Mouse (Mus musculus): ENCODE measurements around the gene Nudt8.

Nudt8 gene

DNA sequence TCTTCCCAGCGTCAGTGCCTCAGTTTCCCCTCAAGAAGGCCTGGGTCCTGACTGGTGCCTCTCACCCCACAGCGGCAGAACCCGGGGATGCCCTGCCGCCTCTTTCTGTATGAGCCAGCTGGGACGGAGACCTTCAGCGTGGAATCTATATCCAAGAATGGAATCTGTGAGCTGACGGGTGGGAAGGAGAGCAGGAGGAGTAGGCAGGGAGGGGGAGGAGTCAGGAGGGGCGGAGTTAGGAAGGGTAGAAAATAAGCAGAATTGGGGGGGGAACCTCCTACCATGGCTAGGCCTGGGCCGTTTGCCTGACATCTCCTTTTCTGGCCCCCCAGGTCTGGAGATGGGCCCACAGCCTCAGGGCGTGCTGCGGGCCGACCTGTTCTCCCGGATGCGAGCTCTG is 12.3 kb upstream of the Nudt8 start:
- no peak for DNase-seq (ENCODE audit: low spot score)

DNA sequence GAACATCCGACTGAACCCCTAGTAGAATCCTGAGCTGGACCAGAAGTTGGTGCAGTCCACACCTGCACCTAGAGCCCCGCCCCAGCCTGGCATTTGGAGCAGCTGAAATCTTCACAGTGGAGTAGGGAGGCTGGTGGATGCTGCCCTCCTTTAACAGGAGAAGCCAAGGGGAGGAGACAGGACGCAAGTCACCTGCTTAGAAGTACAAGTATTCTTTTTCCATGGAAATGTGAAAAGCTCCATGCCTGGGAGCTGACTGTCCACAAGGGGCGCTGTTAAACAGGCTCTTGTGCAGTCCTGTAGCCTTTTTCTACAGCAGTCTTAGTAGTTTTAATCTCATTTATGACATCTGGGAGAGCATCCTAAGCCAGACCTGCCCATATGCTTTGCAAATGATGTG is 11.6 kb upstream of the Nudt8 start:
- DNase-seq (ENCODE audit: low spot score), result no peak

DNA sequence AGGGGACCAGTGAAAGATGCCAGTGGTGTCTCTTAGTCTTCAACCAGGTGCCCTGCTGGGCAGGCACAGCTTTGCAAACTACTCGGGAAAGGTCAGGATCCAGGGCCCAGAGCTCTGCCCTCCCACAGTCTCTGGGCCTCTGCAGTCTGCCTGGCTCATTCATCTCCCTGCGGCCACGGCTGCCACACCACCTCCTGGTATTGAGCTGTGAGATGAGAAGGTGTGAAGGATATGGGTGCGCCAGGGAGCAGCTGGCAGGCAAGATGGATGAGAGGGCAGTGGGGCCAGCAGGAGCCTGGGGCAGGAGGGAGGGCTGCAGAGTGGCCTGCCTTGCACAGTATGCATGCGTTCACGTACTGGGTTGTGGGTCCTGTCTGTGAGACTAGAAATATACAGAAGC is 9.6 kb upstream of the Nudt8 start:
- DNase-seq (ENCODE audit: low spot score), result no peak

DNA sequence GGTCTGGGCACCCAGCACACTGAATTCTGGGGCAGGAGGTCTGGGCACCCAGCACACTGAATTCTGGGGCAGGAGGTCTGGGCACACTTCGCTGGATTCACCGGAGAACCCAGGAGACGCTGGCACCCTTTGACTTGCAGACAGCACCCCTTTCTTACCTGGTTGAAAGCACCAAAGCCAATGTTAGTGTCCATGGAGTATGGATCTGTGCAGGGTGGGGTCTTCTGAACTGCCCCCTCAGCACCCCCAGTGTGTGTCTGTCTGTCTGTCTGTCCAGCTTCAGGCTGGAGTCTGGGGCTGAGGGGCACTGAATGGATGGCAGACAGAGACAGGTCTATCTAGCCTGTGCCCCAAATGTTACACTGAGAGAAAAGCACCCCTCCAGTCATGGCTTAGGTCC is 8.8 kb upstream of the Nudt8 start:
- DNase-seq (ENCODE audit: low spot score), result no peak

DNA sequence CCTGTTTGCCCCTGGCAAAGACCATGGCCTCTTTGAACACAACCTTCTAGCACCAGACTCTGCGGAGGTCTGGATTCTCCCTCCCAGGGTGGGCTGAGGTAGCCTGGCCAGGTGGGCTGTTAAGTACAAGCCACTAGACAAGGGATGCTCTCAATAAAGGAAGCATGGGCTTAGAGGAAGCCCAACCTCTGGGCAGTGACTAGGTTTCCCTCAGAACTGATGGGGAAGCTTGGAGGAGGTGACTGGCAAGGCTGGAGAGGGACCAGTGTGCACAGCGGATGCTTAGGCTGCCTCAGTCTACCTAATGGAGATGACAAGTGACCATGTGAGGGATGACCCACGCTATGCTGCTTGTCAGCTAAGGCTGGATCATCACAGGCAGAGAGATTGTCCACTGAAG is 8.4 kb upstream of the Nudt8 start:
- no peak for DNase-seq (ENCODE audit: low spot score)

DNA sequence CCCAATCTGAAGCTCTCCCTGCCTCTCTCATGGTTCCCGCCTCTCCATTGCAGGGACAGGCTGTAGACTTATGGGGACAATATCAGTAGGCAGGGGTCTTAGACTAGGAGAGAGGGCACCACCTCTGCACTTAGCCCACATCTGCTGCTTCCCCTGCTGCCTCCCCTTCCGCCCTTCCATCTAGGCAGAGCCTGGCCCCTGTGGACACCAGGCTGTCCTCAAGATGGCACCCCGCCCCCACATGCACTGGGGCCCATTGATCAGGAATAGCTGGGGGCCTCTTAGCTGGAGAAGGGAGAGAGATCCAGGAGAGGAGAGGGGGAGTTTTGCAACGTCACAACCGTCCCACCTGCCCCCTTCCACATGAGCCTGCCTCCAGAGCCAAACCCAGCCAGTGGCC is 8.0 kb upstream of the Nudt8 start, which contains the start of gene Tbx10:
Tbx10 (plus strand) TSS at position 337 of the 400 bp plus-strand sequence.
- no peak for DNase-seq (ENCODE audit: low spot score)

DNA sequence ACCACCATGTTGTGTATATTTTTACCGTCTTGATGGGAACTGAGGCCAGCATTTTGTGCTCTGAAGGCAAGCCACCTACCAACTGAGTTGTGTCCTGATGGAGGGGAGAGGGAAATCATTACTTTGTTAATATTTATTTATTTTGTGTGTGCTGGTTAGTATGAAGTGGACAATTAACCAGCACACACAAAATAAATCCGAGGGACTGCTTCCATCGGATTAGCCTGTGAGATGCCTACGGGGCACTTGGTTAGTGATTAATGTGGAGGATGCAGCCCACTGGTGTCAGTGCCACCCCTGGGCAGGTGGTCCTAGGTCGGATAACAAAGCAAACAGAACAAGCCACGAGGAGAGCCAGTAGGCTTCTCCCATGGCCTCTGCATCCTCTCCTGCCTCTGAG is 5.4 kb upstream of the Nudt8 start:
- DNase-seq (ENCODE audit: low spot score), result no peak

DNA sequence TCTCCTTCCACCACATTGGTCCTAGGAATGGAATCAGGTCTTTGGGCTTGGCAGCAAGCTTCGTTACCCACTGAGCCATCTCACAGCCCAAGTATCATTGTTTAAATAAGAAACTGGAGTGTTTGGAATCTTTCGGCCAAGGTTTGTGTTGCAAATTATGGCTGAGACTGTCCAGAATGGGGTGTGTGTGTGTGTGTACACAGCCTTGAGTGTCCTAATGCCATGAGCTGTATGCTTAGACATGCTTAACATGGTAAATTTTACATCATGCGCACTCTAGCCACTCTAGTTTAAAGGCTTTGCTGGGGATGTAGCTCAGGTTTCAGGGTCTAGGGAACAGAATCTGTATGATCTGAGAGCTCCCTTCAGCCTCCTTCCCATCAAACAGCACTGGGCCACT is 4.9 kb upstream of the Nudt8 start:
- no peak for DNase-seq (ENCODE audit: low spot score)

DNA sequence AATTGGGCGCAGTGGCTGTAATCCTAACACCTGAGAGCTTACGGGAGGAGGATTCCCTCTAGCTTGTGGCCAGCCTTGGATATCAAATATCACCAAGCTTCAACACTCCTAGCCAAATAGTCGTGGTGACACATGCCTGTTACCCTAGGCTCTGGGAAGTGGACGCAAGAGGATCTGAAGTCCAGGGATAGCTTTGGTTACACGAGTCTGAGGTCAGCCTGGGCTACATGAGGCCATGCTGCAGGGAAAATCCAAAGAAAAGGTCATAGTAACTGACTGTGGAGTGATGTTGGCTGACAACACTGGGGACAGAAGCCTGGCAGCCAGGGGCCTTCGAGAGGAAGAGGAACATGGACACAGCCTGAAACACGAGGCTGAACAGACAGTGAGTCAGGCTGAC is 4.3 kb upstream of the Nudt8 start:
- DNase-seq (ENCODE audit: low spot score), result no peak

DNA sequence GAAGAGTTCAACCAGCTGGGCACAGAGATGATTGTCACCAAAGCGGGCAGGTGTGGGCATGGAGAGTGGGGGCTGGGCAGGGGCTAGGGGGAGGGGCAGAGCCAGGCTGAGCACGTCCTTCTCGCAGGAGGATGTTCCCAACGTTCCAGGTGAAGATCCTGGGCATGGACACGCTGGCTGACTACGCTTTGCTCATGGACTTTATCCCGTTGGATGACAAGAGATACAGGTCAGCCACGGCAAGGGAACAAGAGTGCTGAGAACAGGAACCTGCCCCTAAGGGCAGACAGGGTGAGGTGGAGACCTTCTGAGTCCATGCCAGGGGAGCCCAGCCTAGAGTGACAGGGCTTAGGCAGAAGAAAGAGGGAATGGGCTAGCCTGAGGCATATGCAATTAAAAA is 3.6 kb upstream of the Nudt8 start:
- DNase-seq (ENCODE audit: low spot score), result no peak

DNA sequence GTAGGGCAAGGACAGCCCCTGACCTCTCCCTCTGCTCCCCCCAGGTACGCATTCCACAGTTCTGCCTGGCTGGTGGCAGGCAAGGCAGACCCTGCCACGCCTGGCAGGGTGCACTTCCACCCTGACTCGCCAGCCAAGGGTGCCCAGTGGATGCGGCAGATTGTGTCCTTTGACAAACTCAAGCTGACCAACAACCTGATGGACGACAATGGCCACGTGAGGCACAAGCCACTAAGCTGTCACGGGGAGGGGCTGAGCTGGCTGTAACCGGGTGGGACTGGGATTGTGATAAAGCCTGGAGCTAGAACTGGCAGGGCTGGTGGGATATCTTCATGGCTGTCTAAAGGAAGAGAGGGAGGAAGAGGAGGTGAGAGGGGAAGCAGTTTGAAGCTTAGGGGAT is 3.1 kb upstream of the Nudt8 start:
- no peak for DNase-seq (ENCODE audit: low spot score)

DNA sequence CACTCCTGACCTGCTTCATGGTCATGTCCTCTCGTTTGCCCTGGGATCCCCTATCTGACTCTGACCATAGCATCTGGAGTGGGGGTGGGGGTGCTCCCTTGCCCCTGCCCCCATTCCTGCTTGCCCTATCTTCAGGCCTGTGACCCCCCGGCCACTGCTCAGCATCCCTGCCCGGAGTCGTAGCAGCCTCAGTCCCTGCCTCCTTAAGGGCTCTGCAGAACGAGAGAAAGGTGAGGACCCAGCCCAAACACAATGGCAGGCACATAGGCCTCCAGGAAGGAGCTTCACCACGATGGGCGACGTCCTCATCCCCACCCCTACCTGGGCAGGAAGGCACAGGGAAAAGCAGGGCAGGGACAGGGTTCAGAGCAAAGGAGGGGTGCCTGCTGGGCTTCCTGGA is 2.0 kb upstream of the Nudt8 start:
- no peak for DNase-seq (ENCODE audit: low spot score)

DNA sequence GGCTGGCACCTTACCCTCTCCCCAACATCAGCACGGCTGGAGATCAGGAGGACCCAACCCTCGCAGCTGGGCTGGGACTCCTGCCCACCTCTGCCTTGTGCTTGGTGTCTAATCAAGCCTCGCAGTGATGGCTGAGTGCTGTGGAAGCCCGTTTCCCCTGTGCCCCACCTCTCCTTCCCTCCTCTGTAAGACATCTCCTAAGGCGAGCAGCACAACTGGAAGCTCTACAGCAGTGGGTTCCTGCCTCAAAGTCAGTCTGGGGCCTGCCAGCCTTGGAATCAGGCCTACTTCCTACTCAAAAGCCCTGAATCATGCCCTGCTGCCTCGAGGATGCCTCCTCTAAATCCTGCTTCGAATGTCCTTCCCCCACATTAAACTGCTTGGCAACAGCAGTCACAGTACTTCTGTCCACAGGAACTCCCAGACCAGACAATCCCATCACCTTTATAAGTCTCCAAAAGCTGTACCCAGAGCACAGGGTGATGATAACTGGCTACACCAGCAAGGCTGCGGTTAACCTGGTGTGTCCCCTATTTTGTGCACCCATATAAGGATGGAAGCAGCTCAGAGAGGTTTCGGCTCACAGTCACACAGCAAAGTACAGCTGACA is 1.2 kb upstream of the Nudt8 start:
- no peak for DNase-seq (ENCODE audit: low spot score)

DNA sequence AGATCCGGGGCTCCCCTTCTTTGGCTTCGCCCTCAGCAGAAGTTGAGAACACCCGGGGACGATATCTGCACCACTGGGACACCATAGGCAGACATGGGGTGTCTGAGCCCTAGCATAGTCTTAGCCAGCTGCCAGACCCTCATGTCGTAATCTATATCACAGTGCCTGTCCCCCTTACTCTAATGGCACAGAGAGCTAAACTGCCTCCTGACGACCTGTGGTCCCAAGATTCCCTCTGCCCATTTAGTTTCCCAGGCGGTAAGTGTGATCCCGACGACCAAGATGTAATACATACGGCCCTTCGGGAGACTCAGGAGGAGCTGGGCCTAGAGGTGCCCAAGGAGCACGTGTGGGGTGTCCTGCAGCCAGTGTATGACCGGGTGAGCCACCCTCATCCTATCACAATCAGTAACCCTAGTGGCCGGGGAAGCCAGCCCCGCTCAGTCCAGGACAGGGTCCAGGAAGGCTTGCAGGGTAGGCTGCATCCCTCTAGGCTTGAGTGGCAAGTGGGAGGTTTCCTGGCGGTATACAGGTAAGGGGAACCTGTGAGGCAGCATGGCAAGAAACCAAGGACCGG is 657 bp downstream of the Nudt8 start:
- no peak for DNase-seq (ENCODE audit: low spot score)

DNA sequence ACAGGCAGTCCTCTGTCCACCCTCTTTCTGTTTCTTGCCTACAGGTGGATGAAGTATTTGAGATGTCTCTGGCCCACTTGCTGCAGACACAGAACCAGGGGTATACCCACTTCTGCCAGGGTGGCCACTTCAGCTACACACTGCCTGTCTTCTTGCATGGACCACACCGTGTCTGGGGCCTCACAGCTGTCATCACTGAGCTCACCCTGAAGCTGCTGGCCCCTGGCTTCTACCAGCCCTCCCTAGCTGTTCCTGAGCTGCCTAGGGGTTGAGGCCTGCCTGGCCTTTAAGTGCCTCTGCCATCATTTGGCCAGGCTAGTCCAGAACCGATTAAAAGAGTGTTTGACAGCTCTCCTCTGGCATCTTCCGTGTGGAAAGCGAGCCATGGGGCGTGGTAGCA is 1.4 kb downstream of the Nudt8 start:
- DNase-seq (ENCODE audit: low spot score), result no peak

DNA sequence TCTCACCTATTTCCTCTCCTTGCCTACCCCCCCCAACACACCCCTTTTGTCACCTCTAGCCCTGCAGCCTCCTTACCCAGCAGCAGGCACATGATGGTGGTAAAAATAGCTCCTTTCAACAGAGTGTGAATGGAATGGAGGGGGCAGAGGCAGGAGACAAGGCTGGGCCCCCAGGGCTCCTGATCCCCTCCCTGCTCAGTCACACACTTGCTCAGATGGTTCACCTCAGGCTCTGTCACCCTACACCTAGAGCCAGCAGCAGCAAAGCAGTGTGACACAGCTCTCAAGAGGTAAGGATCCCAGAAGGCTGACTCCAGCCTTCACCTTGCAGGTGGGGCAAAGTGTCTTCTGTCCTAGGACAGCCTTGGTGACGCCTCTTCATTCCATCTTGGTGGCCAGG is 2.7 kb downstream of the Nudt8 start, which contains the start of gene Doc2g:
Doc2g (plus strand) TSS at position 202 of the 400 bp plus-strand sequence.
- DNase-seq (ENCODE audit: low spot score), result no peak

DNA sequence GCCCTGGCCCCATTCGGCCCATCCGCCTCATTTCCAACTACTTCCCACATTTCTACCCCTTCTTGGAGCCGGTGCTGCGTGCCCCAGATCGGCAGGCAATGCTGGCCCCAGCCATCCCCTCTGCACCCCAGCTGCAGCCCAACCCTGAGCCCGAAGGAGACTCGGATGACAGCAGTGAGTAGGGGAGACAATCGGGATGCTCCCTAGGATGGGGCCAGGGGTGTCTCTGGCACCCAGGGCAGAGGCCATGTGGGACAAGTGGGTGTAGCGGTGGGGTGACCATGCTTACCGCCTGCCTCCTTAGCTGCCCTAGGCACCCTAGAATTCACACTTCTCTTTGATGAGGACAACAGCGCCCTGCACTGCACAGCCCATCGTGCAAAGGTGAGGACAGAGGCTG is 3.3 kb downstream of the Nudt8 start:
- no peak for DNase-seq (ENCODE audit: low spot score)

DNA sequence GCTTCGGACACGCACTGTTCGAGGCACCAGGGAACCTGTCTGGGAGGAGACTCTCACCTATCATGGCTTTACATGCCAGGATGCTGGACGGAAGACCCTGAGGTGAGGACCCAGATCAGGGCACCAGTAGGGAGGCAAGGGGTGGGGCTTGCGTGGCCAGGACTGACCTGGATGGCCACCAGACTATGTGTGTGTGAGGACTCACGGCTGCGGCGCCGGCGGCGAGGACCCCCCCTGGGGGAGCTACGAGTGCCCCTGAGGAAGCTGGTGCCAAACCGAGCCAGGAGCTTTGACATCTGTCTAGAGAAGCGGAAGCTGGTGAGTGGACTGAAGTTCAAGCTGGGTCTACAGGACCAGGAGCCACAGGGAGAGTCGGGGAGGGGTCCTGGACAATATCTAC is 4.0 kb downstream of the Nudt8 start:
- no peak for DNase-seq (ENCODE audit: low spot score)

DNA sequence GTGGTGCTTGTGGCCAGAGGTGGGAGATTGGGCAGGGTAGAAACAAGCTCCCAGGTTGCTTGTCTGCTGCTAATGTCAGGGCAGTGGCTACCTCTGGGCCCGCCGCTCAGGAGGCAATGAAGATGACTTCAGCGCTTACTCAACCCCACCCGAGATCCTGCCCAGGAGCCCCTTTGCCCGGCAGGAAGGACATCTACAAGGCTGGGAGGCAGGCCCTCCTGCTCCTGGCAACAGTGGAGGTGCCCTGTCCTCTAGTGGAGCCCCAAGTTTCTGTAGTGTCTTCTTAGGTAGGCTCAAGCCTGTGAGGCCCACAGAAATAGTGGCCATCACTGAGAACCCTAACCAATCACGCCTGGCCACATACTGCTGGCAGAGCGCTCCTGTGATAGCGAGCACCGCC is 4.7 kb downstream of the Nudt8 start:
- DNase-seq (ENCODE audit: low spot score), result no peak

DNA sequence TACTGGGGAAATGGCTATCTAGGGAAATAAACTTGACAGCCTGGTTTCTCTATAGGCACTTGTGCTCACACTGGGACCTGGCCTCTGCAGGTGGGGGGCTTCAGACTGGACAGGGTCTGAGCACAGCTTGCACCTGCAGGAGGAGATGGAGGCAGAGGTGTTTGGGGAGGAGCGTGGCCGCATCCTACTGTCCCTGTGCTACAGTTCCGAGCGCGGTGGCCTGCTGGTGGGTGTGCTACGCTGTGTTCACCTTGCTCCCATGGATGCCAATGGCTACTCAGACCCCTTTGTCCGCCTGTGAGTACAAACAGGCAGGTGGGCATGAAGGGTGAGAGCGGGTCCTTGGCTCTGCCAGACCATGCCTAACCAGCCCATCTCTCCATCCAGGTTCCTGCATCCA is 5.6 kb downstream of the Nudt8 start:
- no peak for DNase-seq (ENCODE audit: low spot score)

DNA sequence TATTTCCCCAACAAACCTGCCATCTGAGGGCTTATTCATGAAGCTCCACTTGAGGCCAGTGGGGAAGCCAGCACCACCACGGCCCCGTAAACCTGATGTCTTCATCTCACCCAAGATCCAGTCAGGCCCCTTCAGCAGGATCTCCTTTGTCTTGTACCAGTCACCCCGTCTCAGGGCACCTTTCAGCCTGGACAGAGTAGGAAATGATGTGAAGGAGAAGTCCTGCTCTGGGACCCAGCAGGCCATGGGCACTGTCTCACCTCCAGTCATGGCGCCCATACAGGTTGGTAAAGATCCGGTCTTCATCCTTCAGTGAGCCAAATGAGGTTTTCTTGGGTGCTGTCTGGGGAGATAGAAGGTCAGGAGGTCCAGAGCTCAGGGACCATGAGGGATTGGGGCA is 10.7 kb downstream of the Nudt8 start:
- no peak for DNase-seq (ENCODE audit: low spot score)

DNA sequence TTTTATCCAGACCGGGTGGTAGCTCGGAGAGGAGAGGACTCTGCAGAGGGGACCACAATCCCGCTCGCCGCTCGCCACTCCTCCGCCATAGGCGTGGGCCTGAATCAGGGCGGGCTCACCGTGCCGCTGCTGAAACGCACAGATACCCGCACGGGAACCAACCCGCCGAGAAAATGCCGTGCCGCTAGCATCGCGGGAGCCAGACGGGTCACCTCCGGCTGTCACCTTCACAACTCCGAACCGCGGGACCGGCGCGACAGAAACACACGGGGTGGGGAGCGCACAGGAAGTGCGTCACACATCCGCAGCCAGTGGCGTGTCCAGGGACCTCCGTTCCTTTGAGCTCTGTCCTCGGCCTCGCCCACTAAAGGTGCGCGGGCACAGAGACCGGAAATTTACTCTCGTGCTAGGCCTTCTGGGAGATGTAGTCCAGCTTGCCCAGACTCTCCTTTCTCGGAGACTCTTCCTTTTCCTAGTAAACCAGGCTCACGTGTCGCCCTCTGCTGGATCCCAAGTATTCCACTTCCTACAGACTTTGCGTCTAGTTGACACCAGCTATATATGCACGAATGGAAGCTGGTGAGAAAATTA is 12.1 kb downstream of the Nudt8 start, which contains the start of gene Ndufv1:
Ndufv1 (minus strand) TSS at position 375 of the 591 bp plus-strand sequence.
- peak; percentile 94 for DNase-seq (ENCODE audit: low spot score)

DNA sequence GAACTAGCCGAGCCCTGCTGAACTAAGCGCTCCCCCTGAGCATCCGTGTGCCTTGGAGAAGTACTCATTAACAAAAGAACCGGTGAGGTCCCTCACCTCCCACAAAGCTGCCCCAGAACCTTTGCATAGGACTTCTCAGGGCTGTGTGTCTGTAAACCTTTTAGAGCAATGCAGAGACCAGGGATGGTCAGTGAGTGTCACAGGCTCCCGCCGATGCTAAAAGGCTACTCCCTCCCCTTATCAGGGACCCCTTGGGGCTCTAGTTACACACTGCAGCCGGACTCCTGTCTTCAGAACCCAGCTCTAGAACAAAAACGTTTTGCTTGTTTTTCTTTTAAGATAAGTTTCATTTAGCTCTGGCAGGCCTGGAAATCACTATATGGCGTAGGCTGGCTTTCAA is 12.7 kb downstream of the Nudt8 start:
- DNase-seq (ENCODE audit: low spot score), result no peak

DNA sequence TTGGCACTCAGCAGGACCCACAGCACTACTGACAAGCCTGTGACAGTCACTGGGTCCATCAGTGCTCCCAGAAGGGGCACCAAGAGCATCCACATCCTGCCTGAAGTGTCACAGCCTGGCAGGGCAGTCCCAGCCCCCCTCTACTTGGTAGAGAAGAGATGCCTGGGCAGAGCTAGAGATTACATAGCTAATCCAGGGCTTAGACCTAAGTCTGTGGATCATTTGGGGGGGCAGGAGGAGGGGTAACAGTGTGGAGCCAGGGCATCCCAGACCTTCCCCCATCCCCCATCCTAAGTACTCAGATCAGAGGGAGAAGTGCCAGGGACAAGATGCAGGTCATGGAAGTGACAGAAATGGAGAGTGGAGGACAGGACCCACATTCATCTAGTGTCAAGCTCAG is 14.4 kb downstream of the Nudt8 start:
- DNase-seq (ENCODE audit: low spot score), result no peak

Measured in layer of hippocampus, adult 9-10 months (tissue).